Mouse (Mus musculus) left cerebral cortex, adult 18-20 months (tissue): ENCODE measurements around the gene Idh3b. TPM values are rescaled to one million over a fixed set of nuclear protein-coding genes. Genes with fewer than 3 reads are reported as not detected.
A peak's percentile ranks its signal among the peaks of the same experiment; 100 is the strongest.

Experiments
- DNase-seq, 2 experiments: peaks; one replicate each; pipeline ENCODE4 v3.0.0; 2021 to 2022; ENCODE audit warnings: low spot score in 2 of 2, mixed read lengths in 1 of 2
- total RNA-seq, 2 experiments: library from RNA; stranded (reverse); gene quantifications; 2 replicates each; pipeline ENCODE4 v1.2.3; 2021

Idh3b gene
- total RNA-seq, 2 experiments from 2014 or later = 287 to 311 TPM

- DNase-seq = no peak
Observed at GRCm38 (mm10) chr2:130268074-130268473, 16.3 kb downstream of the Idh3b start.

- no peak for DNase-seq
Observed at GRCm38 (mm10) chr2:130265520-130265919, 18.8 kb downstream of the Idh3b start.

- no peak for DNase-seq
Observed at GRCm38 (mm10) chr2:130262398-130262797, 21.9 kb downstream of the Idh3b start.

GRCm38 (mm10) chr2:130261914-130262313 is 22.4 kb downstream of the Idh3b start:
- DNase-seq = no peak

- no peak for DNase-seq
Observed at GRCm38 (mm10) chr2:130260822-130261221, 23.5 kb downstream of the Idh3b start.

GRCm38 (mm10) chr2:130256762-130257161 is 27.6 kb downstream of the Idh3b start:
- DNase-seq = no peak

- no peak for DNase-seq
Observed at GRCm38 (mm10) chr2:130248226-130248625, 36.1 kb downstream of the Idh3b start.

- peak; percentile 25 to 29 for DNase-seq
Observed at GRCm38 (mm10) chr2:130246912-130247311, 37.4 kb downstream of the Idh3b start.

Other genes with a start within 250 kb of the Idh3b start
- under 1 TPM; 0.09 to 0.12 TPM for gene Tgm6, start 172.1 kb downstream of the Idh3b start, total RNA-seq
- gene Snrpb, start 105.1 kb downstream of the Idh3b start, total RNA-seq = 100 to 1,000 TPM; 110 to 119 TPM
- not detected for gene Tmc2, start 89.4 kb downstream of the Idh3b start, total RNA-seq
- gene Nop56, start 10.1 kb downstream of the Idh3b start, total RNA-seq = 100 to 1,000 TPM; 114 to 135 TPM
- gene Ebf4, start 10.6 kb upstream of the Idh3b start, total RNA-seq = 1 to 10 TPM; 7.4 to 8.2 TPM
- gene Cpxm1, start 113.0 kb upstream of the Idh3b start, total RNA-seq = 1 to 10 TPM; 6.1 to 7.8 TPM
- not detected for gene Gm28372, start 120.7 kb upstream of the Idh3b start, total RNA-seq
- not detected for gene 1700020A23Rik, start 120.7 kb upstream of the Idh3b start, total RNA-seq
- not detected for gene Tmem239, start 121.9 kb upstream of the Idh3b start, total RNA-seq
- 10 to 100 TPM; 88.2 to 88.6 TPM for gene Vps16, start 139.8 kb upstream of the Idh3b start, total RNA-seq
- gene Pced1a, start 140.2 kb upstream of the Idh3b start, total RNA-seq = 10 to 100 TPM; 19.5 to 22.1 TPM
- gene Ptpra, start 165.7 kb upstream of the Idh3b start, total RNA-seq = 100 to 1,000 TPM; 214 to 229 TPM